Mouse (Mus musculus) midbrain, embryonic 14.5 days (tissue): Measurements from ENCODE around the gene Slc35e1. TPM values are rescaled to one million over a fixed set of nuclear protein-coding genes. Genes with fewer than 3 reads are reported as not detected.

Experiments
- ATAC-seq: fragments of 200-750 bp; cut with Nextera tagmentation; 2 replicates; pipeline ENCODE4 v1.8.0; 2017; ENCODE audit warnings: moderate number of reproducible peaks, moderate library complexity; ENCODE audit not compliant: low FRiP score, low TSS enrichment
- DNase-seq: peaks from one replicate; pipeline ENCODE4 v3.0.0-alpha.2; 2015
- H3K27ac ChIP-seq: fragments of 300-500 bp; sonication (generic); replicated peaks from 2 replicates; pipeline ENCODE4 v1.5.1; 2014; ENCODE audit warnings: mild to moderate bottlenecking, low read depth, low read length, moderate library complexity
- H3K27me3 ChIP-seq: fragments of 300-500 bp; sonication (generic); 2 replicates; pipeline ENCODE4 v1.6.1; 2014; ENCODE audit warnings: low read length, control low read depth, mixed read lengths; ENCODE audit not compliant: control insufficient read depth, insufficient read depth
- H3K36me3 ChIP-seq: fragments of 300-500 bp; sonication (generic); 2 replicates; pipeline ENCODE4 v1.6.1; 2014; ENCODE audit warnings: low read length, control low read depth; ENCODE audit not compliant: control insufficient read depth, insufficient read depth
- H3K4me1 ChIP-seq: fragments of 300-500 bp; sonication (generic); 2 replicates; pipeline ENCODE4 v1.6.1; 2014; ENCODE audit warnings: mild to moderate bottlenecking, antibody characterized with exemption, low read length, control low read depth; ENCODE audit not compliant: control insufficient read depth, insufficient read depth
- H3K4me2 ChIP-seq: fragments of 300-500 bp; sonication (generic); 2 replicates; pipeline ENCODE4 v1.6.1; 2014; ENCODE audit warnings: mild to moderate bottlenecking, low read length, moderate library complexity
- H3K4me3 ChIP-seq: fragments of 300-500 bp; sonication (generic); replicated peaks from 2 replicates; pipeline ENCODE4 v1.5.1; 2014; ENCODE audit warnings: low read depth, low read length
- H3K9ac ChIP-seq: fragments of 300-500 bp; sonication (generic); replicated peaks from 2 replicates; pipeline ENCODE4 v1.6.1; 2014; ENCODE audit warnings: mild to moderate bottlenecking, low read length, moderate library complexity
- H3K9me3 ChIP-seq: fragments of 300-500 bp; sonication (generic); 2 replicates; pipeline ENCODE4 v1.6.1; 2016; ENCODE audit warnings: low read length, control low read depth, mixed read lengths; ENCODE audit not compliant: control insufficient read depth
- WGBS: fragments of 180-500 bp; shearing (Covaris S2); extraction: QIAGEN DNeasy Blood & Tissue Kit; methylation state at CpG from one replicate; pipeline ENCODE4 v1.1.7; 2014; 5-methylcytosine and 5-hydroxymethylcytosine counted together
- polyA plus RNA-seq: library from polyadenylated mRNA; unstranded; fragments of >200 nt; fragmentation: Nextera tagmentation; extraction: Ambion mirVana; gene quantifications from 2 replicates; pipeline ENCODE4 v1.2.1, GENCODE M21; 2014

Gene Slc35e1
- polyA plus RNA-seq, 1 experiment from 2014 or later: 10.0 TPM

DNA sequence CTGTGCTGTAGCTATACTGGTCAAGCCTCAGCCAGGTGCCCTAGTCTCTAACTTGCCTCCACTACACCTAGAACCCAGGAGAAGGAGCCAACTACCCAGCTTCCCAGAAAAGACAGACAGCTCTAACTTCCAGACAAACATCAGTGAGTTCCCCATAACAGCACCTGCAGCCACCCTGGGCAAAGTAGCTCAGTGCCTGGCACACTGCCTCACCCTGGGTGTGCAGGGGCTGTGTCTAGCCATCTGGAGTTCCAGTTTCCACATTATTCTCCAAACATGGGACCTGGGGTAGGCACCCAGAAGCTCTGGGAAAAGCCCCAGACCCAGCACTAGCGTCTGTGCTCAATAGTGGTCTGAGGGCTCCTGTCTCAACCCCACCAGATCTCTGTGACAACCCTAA is 15.1 kb upstream of the Slc35e1 start:
- ATAC-seq (no peak), DNase-seq (no peak)
- no peak overlapping the region for H3K4me2 ChIP-seq
- no peaks in the 10 kb centered on the region for H3K27me3 ChIP-seq
- WGBS: 79% methylated on average over 1 of the region's 1 CpGs
- no peaks in the 10 kb centered on the region for H3K9me3 ChIP-seq
- no peak overlapping the region for H3K4me3 ChIP-seq
- no peak overlapping the region for H3K9ac ChIP-seq
- no peak overlapping the region for H3K27ac ChIP-seq
- no peaks in the 10 kb centered on the region for H3K4me1 ChIP-seq
- no peaks in the 10 kb centered on the region; the same call in 1 of the 2 replicates for H3K36me3 ChIP-seq

DNA sequence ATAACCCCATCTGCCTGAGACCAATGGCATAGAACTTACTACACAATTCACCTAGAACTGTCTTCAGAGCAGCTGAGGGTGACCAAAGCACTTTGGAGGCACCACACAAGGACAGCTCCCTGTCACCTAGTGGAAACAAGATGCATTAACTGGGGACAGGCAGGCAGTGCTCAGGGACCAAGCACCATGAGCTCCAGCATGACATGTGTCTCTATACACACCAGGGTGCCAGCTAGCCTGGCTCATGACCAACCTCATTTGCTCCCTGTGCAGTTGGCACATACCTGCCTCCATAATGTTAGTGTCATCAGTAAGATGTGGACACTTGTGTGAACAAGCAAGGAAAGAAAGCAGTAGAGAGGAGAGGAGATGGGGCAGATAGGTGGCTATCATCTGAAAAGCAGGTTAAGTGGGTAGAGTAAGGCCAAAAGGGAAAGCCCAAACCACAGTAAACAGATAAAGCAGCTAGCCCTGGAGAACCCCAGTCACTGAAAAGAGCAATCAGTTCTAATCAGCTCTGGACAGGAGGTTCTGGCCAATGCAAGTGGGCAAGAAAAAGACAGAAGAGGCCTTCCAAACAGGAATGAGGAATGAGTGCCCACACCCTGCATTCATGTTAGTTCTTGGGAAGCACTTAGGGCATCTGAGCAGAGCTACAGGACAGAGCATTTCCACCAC is 12.4 kb upstream of the Slc35e1 start:
- H3K4me2 ChIP-seq: no peak overlapping the region
- no peak overlapping the region for H3K27ac ChIP-seq
- H3K4me1 ChIP-seq: no peaks in the 10 kb centered on the region
- H3K27me3 ChIP-seq: no peaks in the 10 kb centered on the region
- H3K4me3 ChIP-seq: no peak overlapping the region
- DNase-seq (no peak), ATAC-seq (no peak)
- 0 out of 2 replicates have a peak overlapping the region, but pooled peaks have one; percentile 4 for H3K9ac ChIP-seq
- H3K36me3 ChIP-seq: no peaks in the 10 kb centered on the region; the same call in 1 of the 2 replicates
- H3K9me3 ChIP-seq: no peaks in the 10 kb centered on the region

DNA sequence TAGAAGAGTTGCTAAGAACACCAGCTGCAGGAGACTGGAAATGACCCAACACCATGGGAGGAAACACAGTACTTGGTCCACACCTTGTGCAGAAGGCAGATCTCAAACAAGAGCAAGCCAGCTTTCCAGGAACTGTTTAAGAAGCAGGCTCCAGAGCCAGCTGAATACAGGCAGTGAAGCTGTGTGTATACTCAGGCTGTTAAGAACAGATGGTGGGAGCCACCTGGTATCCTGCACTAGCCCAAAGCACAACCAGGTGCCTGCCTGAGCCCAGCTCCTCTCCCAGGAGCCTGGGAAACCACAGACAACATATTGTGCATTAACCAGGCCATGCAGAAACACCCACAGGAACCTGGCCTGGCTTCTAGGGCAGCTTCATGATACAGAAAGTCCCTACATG is 11.7 kb upstream of the Slc35e1 start:
- DNase-seq: no peak
- no peaks in the 10 kb centered on the region; the same call in 1 of the 2 replicates for H3K36me3 ChIP-seq
- H3K4me2 ChIP-seq: no peak overlapping the region
- H3K27me3 ChIP-seq: no peaks in the 10 kb centered on the region
- ATAC-seq: no peak
- no peak overlapping the region for H3K9ac ChIP-seq
- H3K4me1 ChIP-seq: no peaks in the 10 kb centered on the region
- H3K4me3 ChIP-seq: no peak overlapping the region
- no peaks in the 10 kb centered on the region for H3K9me3 ChIP-seq
- no peak overlapping the region for H3K27ac ChIP-seq

DNA sequence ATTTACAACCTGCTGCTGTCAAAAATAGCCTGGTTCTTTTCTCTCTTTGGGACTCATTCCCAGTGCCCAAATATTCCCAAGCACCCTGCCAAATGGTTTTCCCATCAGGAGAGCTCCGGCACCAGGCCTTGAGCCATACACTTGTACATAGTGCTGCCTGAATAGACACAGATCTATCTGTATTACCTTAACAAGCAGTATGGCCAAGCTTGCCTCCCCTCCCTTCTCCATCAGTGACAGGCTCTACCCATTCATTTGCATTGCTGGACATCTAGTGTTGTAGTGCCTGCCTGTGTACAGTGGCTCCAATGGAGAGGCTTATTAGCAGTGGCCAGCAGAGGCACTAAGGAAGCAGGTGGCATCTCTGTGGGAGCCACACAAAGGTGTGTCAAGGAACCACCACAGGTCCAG is 8.1 kb upstream of the Slc35e1 start:
- WGBS: 96% methylated on average over 1 of the region's 1 CpGs
- Histone ChIP-seq H3K27ac (no peak overlapping the region), H3K4me2 (no peak overlapping the region), H3K36me3 (peaks cover 12% of the 10 kb centered on the region), H3K4me1 (no peaks in the 10 kb centered on the region), H3K9ac (no peak overlapping the region), H3K9me3 (no peaks in the 10 kb centered on the region), H3K27me3 (no peaks in the 10 kb centered on the region), H3K4me3 (no peak overlapping the region)
- DNase-seq: no peak
- no peak for ATAC-seq

DNA sequence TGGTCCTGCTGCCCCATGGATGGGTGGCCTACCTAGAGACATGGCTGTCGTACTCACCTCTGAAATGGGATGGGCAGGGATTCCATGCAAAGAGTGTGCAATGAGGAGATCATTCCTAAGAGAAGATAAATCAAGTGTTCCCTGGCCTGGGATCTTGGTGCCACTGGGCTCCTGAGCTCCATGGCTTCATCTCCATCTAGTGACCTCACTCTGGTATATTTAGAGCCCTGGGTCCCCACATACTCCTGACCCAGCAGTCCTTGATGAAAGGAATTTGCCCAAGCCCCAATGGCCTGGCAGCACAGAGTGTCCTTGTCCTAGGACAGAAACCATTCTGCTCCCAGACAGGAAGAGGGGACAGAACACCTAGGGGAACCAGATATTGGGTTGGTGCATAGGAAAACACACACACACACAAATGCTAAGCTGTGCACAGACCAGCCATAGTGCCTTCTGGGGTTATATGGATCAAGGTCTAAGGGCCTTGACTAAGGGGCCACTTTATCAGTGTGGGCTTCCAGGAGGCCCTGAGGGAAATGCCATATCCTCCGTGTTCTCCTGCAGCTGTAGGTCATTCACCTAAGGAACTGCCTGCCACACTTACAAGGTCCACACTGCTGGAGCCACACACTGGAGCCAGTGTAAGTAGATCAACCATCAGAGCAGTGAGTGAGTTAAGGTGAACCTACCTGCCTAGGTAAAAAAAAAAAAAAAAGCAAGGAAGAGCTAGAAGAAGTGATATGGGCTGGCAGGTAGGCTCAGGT is 7.3 kb upstream of the Slc35e1 start:
- peaks cover 20% of the 10 kb centered on the region for H3K36me3 ChIP-seq
- H3K4me2 ChIP-seq: no peak overlapping the region
- H3K27me3 ChIP-seq: no peaks in the 10 kb centered on the region
- WGBS: 93% methylated on average over 2 of the region's 2 CpGs
- DNase-seq (no peak), ATAC-seq (no peak)
- H3K9ac ChIP-seq: no peak overlapping the region
- H3K4me3 ChIP-seq: no peak overlapping the region
- no peaks in the 10 kb centered on the region for H3K9me3 ChIP-seq
- H3K4me1 ChIP-seq: no peaks in the 10 kb centered on the region
- no peak overlapping the region for H3K27ac ChIP-seq

DNA sequence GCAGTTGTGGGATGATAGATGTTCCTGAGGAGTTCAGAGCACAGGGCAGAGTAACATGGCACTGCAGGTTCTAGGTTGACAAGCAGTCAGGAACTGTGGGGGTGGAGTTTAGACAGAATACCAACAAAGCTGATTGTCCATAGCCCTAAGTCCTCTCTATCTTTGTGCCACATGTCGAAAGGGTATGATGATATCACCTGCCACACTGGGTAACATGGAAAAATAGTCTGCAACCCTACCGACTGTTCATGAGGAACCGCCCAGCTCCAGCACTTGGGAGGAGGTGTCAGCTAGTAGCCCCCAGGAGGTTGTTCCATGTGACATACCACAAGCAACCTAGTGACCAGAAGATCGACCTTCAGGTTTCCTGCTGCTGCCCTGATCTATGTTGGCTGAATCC is 6.1 kb upstream of the Slc35e1 start:
- Histone ChIP-seq H3K4me2 (no peak overlapping the region), H3K9me3 (no peaks in the 10 kb centered on the region), H3K36me3 (peaks cover 23% of the 10 kb centered on the region), H3K27ac (no peak overlapping the region), H3K4me1 (peaks cover 11% of the 10 kb centered on the region), H3K4me3 (no peak overlapping the region), H3K27me3 (no peaks in the 10 kb centered on the region), H3K9ac (no peak overlapping the region)
- no peak for ATAC-seq
- DNase-seq: no peak
- 94% methylated on average over 4 of the region's 4 CpGs for WGBS

DNA sequence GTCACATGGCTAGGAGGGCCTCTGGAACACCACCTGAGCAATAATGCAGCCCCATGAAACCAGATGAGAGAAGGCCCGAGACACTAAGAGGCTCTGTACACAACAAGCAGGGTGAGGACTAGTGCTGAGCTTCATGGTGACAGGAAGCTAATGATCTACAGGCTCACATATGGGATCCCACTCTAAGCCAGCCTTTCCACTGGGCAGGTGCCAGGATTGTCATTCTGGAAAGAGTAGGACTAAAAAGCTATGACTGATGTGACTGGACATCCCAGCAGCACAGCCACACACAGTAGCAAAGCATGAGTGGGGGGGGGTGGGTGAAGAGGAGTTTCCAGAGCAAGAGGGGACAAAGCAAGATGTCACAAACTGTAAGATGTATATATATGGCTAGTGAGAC is 5.5 kb upstream of the Slc35e1 start:
- H3K4me3 ChIP-seq: no peak overlapping the region
- no peak overlapping the region for H3K4me2 ChIP-seq
- no peaks in the 10 kb centered on the region for H3K27me3 ChIP-seq
- peaks cover 23% of the 10 kb centered on the region for H3K36me3 ChIP-seq
- peaks cover 15% of the 10 kb centered on the region for H3K4me1 ChIP-seq
- 90% methylated on average over 1 of the region's 1 CpGs for WGBS
- no peak overlapping the region for H3K9ac ChIP-seq
- no peak for DNase-seq
- no peaks in the 10 kb centered on the region for H3K9me3 ChIP-seq
- no peak overlapping the region for H3K27ac ChIP-seq
- no peak for ATAC-seq

DNA sequence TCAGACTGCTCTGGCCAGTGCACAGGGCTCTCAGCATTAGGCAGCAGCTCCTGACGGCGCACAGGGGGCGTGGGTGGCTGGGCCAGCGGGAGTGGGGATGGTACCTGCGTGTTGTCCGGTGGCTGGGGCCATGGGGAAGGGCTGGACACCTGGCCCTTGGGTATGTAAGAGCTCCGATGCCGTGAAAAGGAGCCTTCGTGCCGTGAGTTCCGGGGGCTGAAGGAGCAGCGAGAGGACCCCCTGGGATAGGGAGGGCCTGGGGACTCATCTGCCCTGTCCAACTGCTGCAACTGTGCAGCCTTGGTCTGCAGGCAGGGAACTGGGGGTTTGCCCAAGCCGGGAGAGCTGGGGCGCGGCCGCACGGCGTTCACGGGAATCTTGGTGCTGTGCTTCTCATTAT is 3.8 kb upstream of the Slc35e1 start:
- H3K27me3 ChIP-seq: no peaks in the 10 kb centered on the region
- ATAC-seq: no peak
- H3K4me3 ChIP-seq: no peak overlapping the region
- no peak for DNase-seq
- no peak overlapping the region for H3K27ac ChIP-seq
- H3K4me2 ChIP-seq: no peak overlapping the region
- peaks cover 20% of the 10 kb centered on the region for H3K4me1 ChIP-seq
- no peaks in the 10 kb centered on the region for H3K9me3 ChIP-seq
- H3K36me3 ChIP-seq: peaks cover 23% of the 10 kb centered on the region
- 88% methylated on average over 19 of the region's 19 CpGs for WGBS
- H3K9ac ChIP-seq: no peak overlapping the region
